Mouse (Mus musculus) G1E (cell line): Measurements from ENCODE around the gene Zbtb49.

Experiments
- CTCF ChIP-seq: IDR thresholded peaks from 2 replicates; pipeline ENCODE4 v1.5.1; 2012; ENCODE audit warnings: low read depth, low read length, inconsistent platforms, mixed read lengths
- GATA1 ChIP-seq: IDR thresholded peaks from 2 replicates; pipeline ENCODE4 v1.6.1; 2012; ENCODE audit warnings: borderline replicate concordance, low read length, inconsistent platforms, mixed read lengths
- POLR2AphosphoS5 ChIP-seq: IDR thresholded peaks from 2 replicates; pipeline ENCODE4 v1.6.1; 2012; ENCODE audit warnings: low read depth, low read length, inconsistent platforms; ENCODE audit not compliant: insufficient replicate concordance
- TAL1 ChIP-seq: conservative IDR thresholded peaks from 2 replicates; pipeline ENCODE4 v1.6.1; 2012; ENCODE audit warnings: low read depth, low read length, inconsistent platforms, mixed read lengths

DNA sequence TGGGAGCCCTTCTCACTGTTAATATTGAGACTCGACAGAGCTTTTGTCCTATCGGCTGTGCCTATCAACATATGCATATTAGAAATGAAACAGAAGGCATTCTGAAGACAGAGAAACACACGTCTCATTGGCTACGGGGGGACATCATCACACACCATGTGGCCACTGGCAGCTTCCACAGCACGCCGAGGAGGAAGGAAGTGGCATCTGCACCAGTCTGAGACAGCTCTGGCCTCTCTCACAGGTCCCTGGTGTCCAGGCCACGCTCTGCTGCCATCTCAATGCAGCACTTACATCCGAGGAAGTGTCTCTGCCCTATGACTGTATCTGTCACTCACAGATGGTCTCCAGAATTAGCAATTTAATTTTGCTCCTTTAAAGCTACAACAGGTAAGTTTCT, 8.6 kb downstream of the Zbtb49 start:
- TF ChIP-seq CTCF (no peak), POLR2AphosphoS5 (no peak), GATA1 (no peak), TAL1 (no peak)
